Mouse (Mus musculus): ENCODE measurements around the gene Shox2.

Gene Shox2

GRCm38 (mm10) chr3:66964884-66965283, 16.7 kb downstream of the Shox2 start:
- no peak for DNase-seq (ENCODE audit: low spot score in 2 of 2)

GRCm38 (mm10) chr3:66959972-66960371, 21.6 kb downstream of the Shox2 start:
- DNase-seq (ENCODE audit: low spot score in 2 of 2): no peak

GRCm38 (mm10) chr3:66955126-66955525, 26.4 kb downstream of the Shox2 start:
- DNase-seq (ENCODE audit: low spot score in 2 of 2): no peak

- DNase-seq (ENCODE audit: low spot score in 2 of 2): no peak
Observed at GRCm38 (mm10) chr3:66939675-66940074, 41.9 kb downstream of the Shox2 start.

- DNase-seq (ENCODE audit: low spot score in 2 of 2): no peak
Observed at GRCm38 (mm10) chr3:66922436-66922835, 59.1 kb downstream of the Shox2 start.

Measured in urinary bladder, adult 18-20 months (tissue).